ENCODE assay signal across 8 mouse cellular contexts in the genomic region with DNA sequence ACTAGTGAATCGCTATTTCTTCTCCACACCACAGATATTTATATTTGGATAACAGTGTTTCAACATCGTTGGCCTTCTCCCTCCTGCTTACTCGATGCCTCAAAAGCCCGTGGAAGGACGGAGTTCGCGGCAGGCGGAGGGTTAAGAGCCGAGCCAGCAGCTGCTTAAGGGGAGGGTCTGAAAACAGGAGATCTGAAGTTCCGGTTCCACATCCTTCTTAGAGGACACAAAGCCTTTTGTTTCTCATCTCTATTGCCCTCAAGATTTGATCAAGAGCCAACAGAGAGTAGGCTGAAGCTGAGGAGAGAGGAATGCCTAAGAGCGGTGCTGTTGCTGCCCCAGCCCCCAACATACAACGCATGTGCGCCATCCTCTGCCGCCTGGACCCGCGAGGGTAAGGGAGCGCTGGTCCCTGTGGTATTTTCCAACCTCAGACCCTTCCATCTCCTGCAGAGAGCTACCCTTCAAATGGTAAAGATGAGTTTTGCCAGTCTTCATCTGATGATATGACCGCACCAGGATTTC. TPM values are rescaled to one million over a fixed set of nuclear protein-coding genes. Genes with fewer than 3 reads are reported as not detected.
DNase-seq lines count a peak whose midpoint lies in the region; ATAC-seq and TF ChIP-seq lines count a peak whose summit lies in the region.

No protein-coding gene starts in this region.

- H3K27me3 ChIP-seq in neural tube, embryonic 12.5 days (replicated peaks), result no peaks in the 10 kb centered on the region
- H3K27me3 ChIP-seq in forebrain, postnatal 0 days (ENCODE audit: insufficient read depth, low read length), result no peaks in the 10 kb centered on the region
- no peaks in the 10 kb centered on the region for H3K27me3 ChIP-seq in liver, embryonic 11.5 days (replicated peaks; ENCODE audit: control insufficient read depth, insufficient read depth, low read length)

- H3K4me1 ChIP-seq in neural tube, embryonic 12.5 days, result peaks cover 15% of the 10 kb centered on the region
- H3K4me1 ChIP-seq in forebrain, postnatal 0 days (ENCODE audit: insufficient read depth), result no peaks in the 10 kb centered on the region; the same call in 1 of the 2 replicates
- H3K4me1 ChIP-seq in liver, embryonic 11.5 days (replicated peaks; ENCODE audit: control insufficient read depth, insufficient read depth, low read length), result 0 out of 2 replicates have a peak, but pooled peaks cover 4% of the 10 kb centered on the region

- no peaks in the 10 kb centered on the region for H3K36me3 ChIP-seq in neural tube, embryonic 12.5 days
- H3K36me3 ChIP-seq in forebrain, postnatal 0 days (ENCODE audit: insufficient read depth), result no peaks in the 10 kb centered on the region
- no peaks in the 10 kb centered on the region for H3K36me3 ChIP-seq in liver, embryonic 11.5 days (ENCODE audit: control insufficient read depth, insufficient read depth, low read length)

- H3K9me3 ChIP-seq in neural tube, embryonic 12.5 days, result no peaks in the 10 kb centered on the region
- no peaks in the 10 kb centered on the region for H3K9me3 ChIP-seq in forebrain, postnatal 0 days (ENCODE audit: low read length)
- H3K9me3 ChIP-seq in liver, embryonic 11.5 days (ENCODE audit: control insufficient read depth, low read length), result no peaks in the 10 kb centered on the region

- 36% methylated on average over 18 of the region's 18 CpGs for WGBS in neural tube, embryonic 12.5 days
- 23% methylated on average over 18 of the region's 18 CpGs for WGBS in forebrain, postnatal 0 days
- 20% methylated on average over 18 of the region's 18 CpGs for WGBS in liver, embryonic 11.5 days

- no peak overlapping the region for H3K4me3 ChIP-seq in neural tube, embryonic 12.5 days
- H3K4me3 ChIP-seq in forebrain, postnatal 0 days (ENCODE audit: low read depth, low read length), result peak overlapping the region; percentile 15
- H3K4me3 ChIP-seq in liver, embryonic 11.5 days (ENCODE audit: low read depth, low read length), result 0 out of 2 replicates have a peak overlapping the region, but pooled peaks have one; percentile 11

- peak overlapping the region; percentile 30 for H3K4me2 ChIP-seq in neural tube, embryonic 12.5 days (replicated peaks)
- peak overlapping the region; percentile 41 for H3K4me2 ChIP-seq in forebrain, postnatal 0 days (ENCODE audit: low read depth)
- H3K4me2 ChIP-seq in liver, embryonic 11.5 days, result peak overlapping the region; percentile 38

- no peak for ATAC-seq in neural tube, embryonic 12.5 days (ENCODE audit: low FRiP score, low read depth)
- ATAC-seq in forebrain, postnatal 0 days, result peak; percentile 71
- ATAC-seq in liver, embryonic 11.5 days (replicated peaks; ENCODE audit: low FRiP score), result no peak

- no peak overlapping the region for H3K27ac ChIP-seq in neural tube, embryonic 12.5 days
- no peak overlapping the region for H3K27ac ChIP-seq in forebrain, postnatal 0 days (ENCODE audit: low read depth, low read length)
- no peak overlapping the region; the same call in 1 of the 2 replicates for H3K27ac ChIP-seq in liver, embryonic 11.5 days (ENCODE audit: low read depth, low read length)

- no peak for DNase-seq in neural tube, embryonic 10.5 days (ENCODE audit: extremely low spot score, low spot score)
- peak; percentile 39 for DNase-seq in forebrain, postnatal 0 days
- DNase-seq in liver, embryonic 11.5 days (ENCODE audit: low spot score), result no peak
- DNase-seq in thymus, postnatal 0 days (ENCODE audit: low spot score), result peak; percentile 70
- no peak for DNase-seq in right cerebral cortex, adult 2 months (ENCODE audit: low spot score in 2 of 2)
- no peak for DNase-seq in urinary bladder, adult 18-20 months (ENCODE audit: low spot score in 2 of 2)
- no peak for DNase-seq in layer of hippocampus, postnatal 10 days (ENCODE audit: low spot score in 2 of 2)

- H3K9ac ChIP-seq in neural tube, embryonic 12.5 days, result no peak overlapping the region
- H3K9ac ChIP-seq in forebrain, postnatal 0 days, result peak overlapping the region; percentile 32; the same call in 1 of the 2 replicates
- peak overlapping the region; percentile 32; the same call in 1 of the 2 replicates for H3K9ac ChIP-seq in liver, embryonic 11.5 days (ENCODE audit: low read depth, low read length)

- TF ChIP-seq CTCF in forebrain, postnatal 0 days (IDR thresholded peaks at IDR 0.05; ENCODE audit: low read depth), result no peak

RNA-seq across cellular contexts. Expression of a gene that starts 22.4 kb away (rescaled TPM):
- 21.8 and 27.4 TPM in 2 replicates for polyA plus RNA-seq in neural tube, embryonic 12.5 days (2016; fragmentation: Nextera tagmentation; extraction: Ambion mirVana)
- 34.2 and 36.5 TPM in 2 replicates for total RNA-seq in forebrain, postnatal 0 days (2014; rRNA removed)
- 22.1 and 25.2 TPM in 2 replicates for polyA plus RNA-seq in forebrain, postnatal 0 days (2015; fragmentation: Nextera tagmentation; extraction: Ambion mirVana)
- polyA plus RNA-seq in liver, embryonic 11.5 days (2014; fragmentation: Nextera tagmentation; extraction: Ambion mirVana), result 46.3 and 51.9 TPM in 2 replicates
- 33.8 and 39.2 TPM in 2 replicates for polyA plus RNA-seq in thymus, postnatal 0 days (2015; fragmentation: Nextera tagmentation; extraction: Ambion mirVana)
- 10 to 100 TPM; 42.9 to 43.5 TPM for total RNA-seq in layer of hippocampus, postnatal 10 days (2021)

Comparison
In these comparisons a context has a peak if more than half of its experiments do, and no peak if none do; other contexts are left out.
1. DNase-seq: peak in forebrain, postnatal 0 days (single experiment) and thymus, postnatal 0 days (single experiment); none in neural tube, embryonic 10.5 days (single experiment), liver, embryonic 11.5 days (single experiment), right cerebral cortex, adult 2 months (0 of 2), urinary bladder, adult 18-20 months (0 of 2) and layer of hippocampus, postnatal 10 days (0 of 2).
2. Peak in every context shown above with its lines, with median percentiles within 50 percentile points of each other: H3K4me2 ChIP-seq.